Mouse (Mus musculus) CD4-positive helper T cell, adult 2 months (primary cell): ENCODE measurements around the gene Lgals4.

Experiments used
- DNase-seq: peaks from one replicate; pipeline ENCODE4 v3.0.0-alpha.2; 2012; ENCODE audit warnings: low read depth, missing footprints, low spot score

The Lgals4 gene

GRCm38 (mm10) chr7:28833723-28834347 is at the start of gene Lgals4:
Gene Lgals4 (plus strand): TSS chr7:28833854.
- no peak for DNase-seq

GRCm38 (mm10) chr7:28785161-28785560 is 48.5 kb upstream of the Lgals4 start:
- DNase-seq, result no peak

DNA sequence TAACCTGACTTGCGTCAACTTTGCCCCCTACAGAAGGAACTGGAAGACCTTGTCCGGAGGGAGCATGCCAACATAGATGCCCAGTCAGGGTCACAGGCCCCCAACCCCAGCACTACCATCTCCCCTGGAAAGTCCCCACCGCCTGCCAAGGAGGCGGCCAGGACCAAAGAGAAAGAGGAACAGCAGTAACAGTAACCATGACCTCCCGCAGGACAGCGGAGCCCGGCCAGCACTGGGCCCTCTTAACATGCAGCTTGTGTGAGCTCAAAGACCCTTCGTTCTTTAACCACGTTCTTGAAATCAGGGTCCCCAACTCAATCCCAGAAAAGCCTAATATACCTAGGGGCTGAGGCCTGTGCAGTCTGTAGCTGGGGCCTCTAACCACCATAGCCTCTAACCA is 45.8 kb upstream of the Lgals4 start:
- no peak for DNase-seq

DNA sequence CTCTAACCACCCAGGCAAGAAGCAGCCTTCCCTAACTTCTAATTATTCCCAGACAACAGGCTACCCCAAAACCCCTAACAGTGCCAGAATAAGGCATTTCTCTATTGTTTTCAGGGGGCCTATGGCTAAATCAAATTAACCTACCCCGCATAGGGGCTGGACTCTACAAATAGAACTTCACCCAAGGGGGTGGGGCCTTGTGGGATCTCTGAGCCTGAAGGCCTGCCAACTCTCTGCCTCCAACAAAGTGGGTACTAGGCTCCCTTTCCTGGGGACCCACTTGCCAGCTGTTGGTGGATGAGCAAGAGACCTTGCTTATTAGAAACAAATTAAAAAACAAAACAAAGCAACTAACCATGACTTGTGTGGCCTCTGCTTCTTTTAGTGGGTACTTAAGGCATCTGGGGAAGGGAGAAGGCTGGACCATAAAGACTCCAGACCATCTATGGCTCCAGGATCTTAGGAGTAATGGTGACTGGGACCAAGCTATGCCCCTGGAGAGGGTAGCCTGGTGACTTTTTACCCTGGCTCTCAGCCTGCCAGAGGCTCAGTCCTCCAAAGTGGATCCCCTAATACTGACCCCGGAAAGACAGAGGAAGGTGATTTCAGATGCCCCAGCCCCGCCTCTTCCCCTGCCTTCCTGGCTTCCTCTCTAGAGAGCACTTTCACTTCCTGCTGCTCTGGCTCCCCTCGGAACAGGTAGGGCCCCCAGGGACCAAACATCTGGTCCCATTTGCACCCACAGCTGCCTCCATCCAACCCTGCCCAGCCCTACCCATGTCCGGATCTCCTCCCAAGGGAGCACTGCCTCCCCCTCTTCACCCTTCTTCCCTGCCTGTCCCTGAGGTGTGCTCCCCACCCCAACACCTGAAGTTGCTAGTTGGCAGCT is 45.1 kb upstream of the Lgals4 start, which contains the start of gene Rinl:
Rinl (plus strand) TSS at position 663 of the 889 bp plus-strand sequence.
- DNase-seq, result peak; percentile 71

GRCm38 (mm10) chr7:28789235-28789634 is 44.4 kb upstream of the Lgals4 start:
- DNase-seq, result no peak

DNA sequence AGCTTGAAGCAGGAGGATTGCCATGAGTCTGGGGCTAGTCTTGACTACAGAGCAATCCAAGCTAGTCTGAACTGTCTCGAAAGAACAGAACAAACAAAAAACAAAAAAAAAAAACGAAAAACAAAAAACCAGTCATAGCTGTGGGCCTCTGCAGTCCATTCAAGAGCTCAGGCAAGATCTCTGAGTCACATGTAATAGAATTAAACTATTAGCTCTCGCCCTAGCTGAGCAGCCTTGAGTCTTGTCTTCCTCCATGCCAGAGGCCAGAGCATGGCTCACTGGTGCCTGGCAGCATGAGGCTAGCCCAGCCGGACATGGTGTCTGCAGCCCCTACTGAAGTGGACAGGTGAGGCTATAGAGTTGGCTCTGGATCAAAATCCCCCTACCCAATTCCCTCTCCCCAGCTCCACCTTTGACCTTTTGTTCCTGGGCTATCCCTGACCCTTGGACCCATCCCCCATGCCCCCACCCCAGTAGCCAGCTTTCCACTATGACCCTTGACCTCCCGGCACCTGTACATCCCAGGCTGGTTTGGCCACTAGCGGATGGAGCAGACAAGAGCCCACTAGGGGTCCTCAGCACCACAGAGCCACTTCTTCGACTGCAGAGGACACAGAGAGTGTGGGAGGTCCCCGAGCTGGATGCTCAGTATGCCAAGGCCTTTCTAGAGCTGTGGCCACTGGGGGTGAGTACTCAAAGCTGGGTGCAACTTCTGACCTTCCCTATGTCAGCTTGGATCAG is 43.4 kb upstream of the Lgals4 start:
- DNase-seq, result peak; percentile 51

DNA sequence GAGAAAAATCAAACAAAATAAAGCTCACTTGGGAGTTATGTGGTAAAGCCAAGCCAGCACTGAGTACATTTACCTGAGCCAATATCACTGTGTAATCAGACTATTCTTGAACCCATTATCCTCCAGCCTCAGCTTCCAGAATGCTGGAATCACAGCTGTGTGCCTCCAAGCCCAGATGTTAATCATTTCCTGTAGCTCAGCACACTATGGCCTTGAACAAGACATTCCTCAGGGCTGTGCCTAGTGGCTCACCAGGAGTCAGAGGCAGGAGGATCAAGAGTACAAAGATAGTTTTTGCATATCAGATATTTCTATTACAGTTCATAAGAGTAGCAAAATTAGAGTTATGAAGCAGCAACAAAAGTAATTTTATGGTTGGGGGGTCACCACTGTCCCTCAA is 41.9 kb upstream of the Lgals4 start:
- no peak for DNase-seq

- DNase-seq, result peak; percentile 87
These were observed 41.1 kb upstream of the Lgals4 start for GRCm38 (mm10) chr7:28792391-28793185.

DNA sequence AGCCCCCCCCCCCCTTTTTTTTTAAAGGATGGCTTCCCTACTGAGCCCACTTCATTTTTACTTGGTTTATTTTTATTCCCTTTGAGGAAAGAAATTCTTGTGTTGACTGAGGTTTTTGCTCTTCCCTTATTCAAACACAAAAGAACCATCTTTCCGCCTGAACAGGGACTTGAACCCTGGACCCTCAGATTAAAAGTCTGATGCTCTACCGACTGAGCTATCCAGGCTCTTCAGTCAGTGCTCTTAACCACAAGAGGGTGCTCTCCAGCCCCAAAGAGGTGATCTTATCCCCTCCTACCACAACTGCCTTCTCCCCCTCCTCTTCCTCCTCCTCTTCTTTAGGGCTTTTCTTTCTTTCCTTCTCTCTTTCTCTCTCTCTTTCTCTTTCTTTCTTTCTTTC is 39.8 kb upstream of the Lgals4 start:
- DNase-seq, result peak; percentile 69

GRCm38 (mm10) chr7:28794496-28794895 is 39.2 kb upstream of the Lgals4 start:
- peak; percentile 72 for DNase-seq

DNA sequence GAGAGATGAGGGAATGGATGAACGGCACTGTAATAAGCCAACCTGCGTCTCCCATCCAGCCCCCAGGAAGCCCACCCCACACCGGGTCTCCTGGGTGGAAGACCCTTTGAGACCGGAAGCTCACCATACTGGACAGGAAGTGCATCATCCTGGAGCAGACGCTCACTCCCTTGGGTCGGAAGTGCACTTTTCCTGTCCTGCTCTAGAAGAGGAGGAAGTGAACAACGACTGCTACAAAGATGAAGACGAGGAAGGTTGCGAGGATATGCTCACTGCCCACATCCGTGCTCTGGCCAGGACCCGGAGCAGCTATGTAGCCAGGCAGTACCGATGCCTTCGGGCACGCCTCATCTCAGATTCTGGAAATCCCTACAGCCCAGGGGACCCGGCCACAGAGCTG is 37.8 kb upstream of the Lgals4 start:
- peak; percentile 70 for DNase-seq

DNA sequence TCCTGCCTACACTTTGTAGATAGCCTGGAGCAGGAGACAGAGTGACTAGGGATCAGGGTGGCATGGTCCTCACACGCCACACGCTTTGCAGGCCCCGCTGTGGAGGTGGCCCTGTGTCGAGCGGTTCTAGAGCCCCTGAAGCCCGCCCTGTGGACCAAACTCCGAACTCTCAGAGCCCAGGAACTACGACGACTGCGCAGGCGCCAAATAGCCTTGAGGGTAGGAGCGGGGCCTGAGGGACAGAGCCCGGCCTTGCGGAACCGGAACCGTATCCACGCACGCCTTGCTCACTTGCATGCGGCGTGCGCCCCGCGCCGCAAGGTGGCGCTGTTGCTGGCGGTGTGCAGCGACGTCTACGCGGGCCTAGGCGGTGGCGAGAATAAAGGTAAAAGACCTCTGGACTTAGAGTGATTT is 37.1 kb upstream of the Lgals4 start:
- peak; percentile 87 for DNase-seq

DNA sequence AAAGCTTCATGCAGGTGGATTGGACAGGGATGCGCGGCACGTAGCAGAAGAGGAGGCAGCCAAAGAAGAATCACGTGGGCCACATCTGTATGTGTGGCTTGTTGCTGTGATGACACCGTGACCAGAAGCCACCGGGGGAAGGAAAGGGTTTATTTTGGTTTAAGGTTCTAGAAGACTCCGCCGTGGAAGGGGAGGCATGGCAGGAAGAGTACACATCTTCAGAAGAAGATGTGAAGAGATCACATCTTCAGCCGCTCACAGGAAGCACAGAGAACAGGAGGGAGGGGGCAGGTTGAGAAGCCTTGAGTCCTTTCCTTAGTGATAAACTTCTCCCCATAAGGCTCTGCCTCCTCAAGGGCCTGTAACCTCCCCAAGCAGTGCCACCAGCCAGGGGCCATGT is 33.7 kb upstream of the Lgals4 start:
- peak; percentile 86 for DNase-seq

- DNase-seq, result no peak
These were observed 32.2 kb upstream of the Lgals4 start for GRCm38 (mm10) chr7:28801451-28801850.

- no peak for DNase-seq
These were observed 31.6 kb upstream of the Lgals4 start for GRCm38 (mm10) chr7:28801901-28802670.

DNA sequence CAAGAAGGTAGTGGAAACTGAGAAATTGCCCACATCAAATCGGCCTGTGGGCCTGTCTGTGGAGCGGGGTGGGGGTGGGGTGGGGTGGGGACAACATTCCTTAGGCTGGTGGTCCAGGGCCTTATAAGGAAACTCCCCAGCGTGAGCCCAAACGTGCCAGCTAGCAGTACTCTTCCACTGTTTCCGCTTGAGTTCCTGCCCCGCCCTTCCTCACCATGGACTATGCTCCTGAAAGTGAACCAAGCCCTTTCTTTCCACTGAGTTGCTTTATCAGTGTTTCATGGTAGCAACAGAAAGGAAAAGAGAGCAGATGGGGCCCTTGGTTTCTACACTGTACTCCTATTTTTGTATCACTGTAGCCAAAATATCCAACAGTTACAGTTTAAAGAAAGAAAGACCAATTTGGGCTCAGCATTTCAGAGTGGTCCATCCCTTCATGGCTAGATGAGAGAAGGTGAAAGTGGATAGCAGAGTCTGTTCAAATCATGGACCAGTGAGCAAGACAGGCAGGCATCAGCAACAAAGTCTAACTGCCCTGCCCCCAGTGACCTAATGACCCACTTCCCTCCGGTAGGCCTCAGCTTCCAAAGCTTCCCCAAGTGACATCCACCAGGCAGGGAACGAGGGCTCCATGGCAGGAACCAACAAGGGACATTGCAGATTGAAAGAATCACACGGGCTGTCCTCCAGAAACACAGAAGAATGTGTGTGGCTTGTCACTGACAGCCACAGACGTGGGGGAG is 30.6 kb upstream of the Lgals4 start:
- DNase-seq, result peak; percentile 52

- DNase-seq, result no peak
These were observed 29.9 kb upstream of the Lgals4 start for GRCm38 (mm10) chr7:28803756-28804155.

GRCm38 (mm10) chr7:28806869-28807268 is 26.8 kb upstream of the Lgals4 start:
- DNase-seq, result peak; percentile 74

DNA sequence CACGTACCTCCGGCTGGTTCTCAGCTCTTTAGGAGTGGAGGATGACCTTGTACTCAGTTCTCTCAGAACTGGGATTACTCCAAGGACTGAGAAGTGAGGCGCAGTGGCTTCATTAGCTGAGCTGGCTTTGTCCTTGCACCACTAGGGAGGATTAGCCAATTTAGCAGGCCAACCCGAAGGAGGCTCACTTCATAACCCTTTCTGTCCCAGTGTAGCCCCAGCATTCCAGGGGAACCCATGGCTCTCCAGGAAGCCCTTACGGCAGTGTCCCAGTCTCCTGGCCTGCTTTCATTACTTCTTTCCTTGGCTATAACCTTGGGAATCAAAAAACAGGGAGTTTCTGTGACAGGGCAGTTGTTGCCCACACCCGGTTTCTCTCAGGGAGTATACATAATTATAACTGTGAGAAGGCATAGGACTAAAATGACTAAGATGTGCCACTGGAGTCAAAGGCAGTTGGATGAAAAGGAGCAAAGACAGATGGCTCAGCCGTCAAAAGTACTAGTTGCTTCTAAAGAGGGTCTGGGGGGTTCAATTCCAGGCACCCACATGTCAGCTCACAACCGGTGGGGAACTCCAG is 25.9 kb upstream of the Lgals4 start:
- DNase-seq, result no peak
